Mouse (Mus musculus): Measurements from ENCODE around the gene Psmd13.

GRCm38 (mm10) chr7:140943356-140943755 lies 61.6 kb downstream of the Psmd13 start:
- no peak for TF ChIP-seq CTCF (conservative IDR thresholded peaks at IDR 0.05; ENCODE audit: low read length)
- no peak for TF ChIP-seq NANOG (IDR thresholded peaks at IDR 0.05; ENCODE audit: borderline replicate concordance, low read length)

Data from E14TG2a.4 (cell line).